Mouse (Mus musculus) stomach, postnatal 0 days (tissue): ENCODE data around the gene Gkn2.

Experiments used
- CTCF ChIP-seq: IDR thresholded peaks from 2 replicates; pipeline ENCODE4 v1.5.1; 2016; ENCODE audit warnings: antibody characterized with exemption, low read depth, mild to moderate bottlenecking, moderate library complexity
- EP300 ChIP-seq: optimal IDR thresholded peaks from 2 replicates; pipeline ENCODE3; 2016; ENCODE audit warnings: antibody characterized with exemption

DNA sequence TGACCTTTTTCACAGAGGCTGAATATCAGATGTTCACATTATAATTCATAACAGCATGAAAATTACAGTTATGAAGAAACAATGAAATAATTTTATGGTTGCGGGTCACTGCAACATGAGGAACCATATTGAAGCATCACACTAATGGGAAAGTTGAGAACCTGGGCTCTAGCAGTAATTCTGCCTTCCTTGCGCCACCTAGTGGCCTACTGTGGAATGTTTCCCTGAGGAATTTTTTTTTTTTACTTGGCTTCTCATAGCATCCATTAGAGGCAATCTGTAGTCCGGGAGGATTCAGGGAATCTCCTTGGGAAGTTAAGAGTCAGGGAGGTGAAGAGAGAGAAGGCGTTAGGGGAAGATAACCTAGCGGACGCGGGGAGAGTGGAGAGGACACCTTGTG is 13.0 kb downstream of the Gkn2 start:
- TF ChIP-seq CTCF: peak; percentile 93
- no peak for TF ChIP-seq EP300
